Mouse (Mus musculus): Measurements from ENCODE around the gene Mfap5. TPM values are rescaled to one million over a fixed set of nuclear protein-coding genes. Genes with fewer than 3 reads are reported as not detected.
"Not testable (repeated sequence)": the region's sequence is repeated elsewhere in the genome, so short reads cannot be mapped to it uniquely, and the experiment has no call there.

The Mfap5 gene
- polyA plus RNA-seq (2016; fragmentation: Nextera tagmentation; extraction: Ambion mirVana): 0.51 and 0.75 TPM in 2 replicates

- WGBS: 86% methylated on average over 3 of the region's 3 CpGs
- H3K4me3 ChIP-seq (replicated peaks): no peak within 1 kb of the TSS
- no peaks in the 10 kb centered on the region for H3K9me3 ChIP-seq
- ATAC-seq (ENCODE audit: low FRiP score): no peak
- no peaks in the 10 kb centered on the region for H3K27me3 ChIP-seq
- no peak within 1 kb of the TSS for H3K9ac ChIP-seq
- no peaks in the 10 kb centered on the region for H3K4me1 ChIP-seq
- H3K36me3 ChIP-seq (replicated peaks): no peaks in the 10 kb centered on the region
- H3K4me2 ChIP-seq: no peak within 1 kb of the TSS
- no peak within 1 kb of the TSS for H3K27ac ChIP-seq
Measured at GRCm38 (mm10) chr6:122505545-122505944, at the start of gene Mfap5. TSS of gene Mfap5 (plus strand) at chr6:122505845.

- Histone ChIP-seq H3K9ac (no peak overlapping the region), H3K27me3 (no peaks in the 10 kb centered on the region), H3K27ac (no peak overlapping the region), H3K4me2 (no peak overlapping the region), H3K4me1 (no peaks in the 10 kb centered on the region), H3K4me3 (replicated peaks) (no peak overlapping the region), H3K36me3 (replicated peaks) (peaks cover 67% of the 10 kb centered on the region), H3K9me3 (no peaks in the 10 kb centered on the region)
- 92% methylated on average over 8 of the region's 8 CpGs for WGBS
- ATAC-seq (ENCODE audit: low FRiP score): no peak
Measured at GRCm38 (mm10) chr6:122458946-122459693, 46.5 kb upstream of the Mfap5 start.

- no peaks in the 10 kb centered on the region for H3K4me1 ChIP-seq
- no peak for ATAC-seq (ENCODE audit: low FRiP score)
- no peaks in the 10 kb centered on the region for H3K9me3 ChIP-seq
- H3K9ac ChIP-seq: no peak overlapping the region
- WGBS: 84% methylated on average over 3 of the region's 3 CpGs
- H3K27me3 ChIP-seq: no peaks in the 10 kb centered on the region
- H3K4me3 ChIP-seq (replicated peaks): no peak overlapping the region
- H3K27ac ChIP-seq: no peak overlapping the region
- H3K4me2 ChIP-seq: no peak overlapping the region
- H3K36me3 ChIP-seq (replicated peaks): peaks cover 79% of the 10 kb centered on the region
Measured at GRCm38 (mm10) chr6:122466092-122466713, 39.4 kb upstream of the Mfap5 start.

DNA sequence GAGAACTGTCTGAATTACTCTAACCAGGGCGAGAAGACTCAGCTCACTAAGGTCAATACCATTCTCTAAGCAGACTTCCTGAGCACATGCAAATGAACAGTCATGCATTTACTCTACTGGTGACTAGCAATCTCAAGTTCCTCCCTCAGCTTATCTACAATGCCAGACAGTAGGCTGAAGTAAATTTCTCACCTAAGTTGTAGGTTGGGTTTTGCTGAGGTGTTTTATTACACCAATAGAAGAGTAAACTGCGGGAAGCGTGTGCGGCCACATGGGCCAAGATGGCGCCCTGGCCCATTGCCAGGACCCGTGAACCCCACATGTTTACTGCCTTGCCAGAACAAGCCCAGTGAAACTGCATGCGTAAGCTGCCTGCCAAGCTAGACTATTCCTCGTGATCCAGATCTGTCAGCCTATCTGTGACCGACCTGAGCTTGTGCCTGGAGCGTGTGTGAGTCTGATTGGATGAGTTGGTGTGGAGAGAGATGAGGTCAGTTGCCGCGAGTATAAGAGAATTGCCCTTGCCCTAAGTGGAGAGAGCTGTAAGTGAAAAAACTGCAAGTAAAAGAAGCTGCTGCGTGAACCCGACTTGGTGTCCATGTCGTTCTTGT, 36.5 kb upstream of the Mfap5 start:
- no peak for ATAC-seq (ENCODE audit: low FRiP score)
- WGBS: 93% methylated on average over 15 of the region's 15 CpGs
- H3K27me3 ChIP-seq: no peaks in the 10 kb centered on the region

DNA sequence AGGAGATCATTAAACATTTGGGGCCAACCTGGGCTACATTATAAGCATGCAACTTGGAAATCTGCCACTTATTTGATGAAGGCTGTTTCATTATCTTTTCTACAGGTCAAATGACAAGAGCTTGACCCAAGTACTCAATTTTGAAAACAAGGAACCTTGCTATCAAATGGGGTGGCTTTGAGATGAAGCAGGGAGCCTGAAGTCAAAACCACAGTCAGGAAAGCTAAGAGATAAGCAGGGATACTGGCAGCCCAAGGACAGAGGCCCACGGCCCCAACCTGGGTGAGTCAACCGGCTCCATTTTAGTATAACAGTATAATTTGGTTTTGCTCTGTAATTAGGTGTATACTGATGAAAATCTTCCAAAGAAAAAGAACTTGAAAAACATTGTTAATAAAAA, 35.4 kb upstream of the Mfap5 start:
- no peak overlapping the region for H3K27ac ChIP-seq
- no peak overlapping the region for H3K4me2 ChIP-seq
- peaks cover 67% of the 10 kb centered on the region for H3K36me3 ChIP-seq (replicated peaks)
- no peak for ATAC-seq (ENCODE audit: low FRiP score)
- no peaks in the 10 kb centered on the region for H3K4me1 ChIP-seq
- WGBS: 98% methylated on average over 2 of the region's 2 CpGs
- no peaks in the 10 kb centered on the region for H3K27me3 ChIP-seq
- no peak overlapping the region for H3K9ac ChIP-seq
- H3K4me3 ChIP-seq (replicated peaks): no peak overlapping the region
- H3K9me3 ChIP-seq: no peaks in the 10 kb centered on the region

More for the DNA sequence above, 36.5 kb upstream of the Mfap5 start:
- Histone ChIP-seq H3K9ac (no peak overlapping the region), H3K4me2 (no peak overlapping the region), H3K4me1 (no peaks in the 10 kb centered on the region), H3K4me3 (replicated peaks) (no peak overlapping the region), H3K9me3 (no peaks in the 10 kb centered on the region), H3K36me3 (replicated peaks) (peaks cover 72% of the 10 kb centered on the region), H3K27ac (no peak overlapping the region)

DNA sequence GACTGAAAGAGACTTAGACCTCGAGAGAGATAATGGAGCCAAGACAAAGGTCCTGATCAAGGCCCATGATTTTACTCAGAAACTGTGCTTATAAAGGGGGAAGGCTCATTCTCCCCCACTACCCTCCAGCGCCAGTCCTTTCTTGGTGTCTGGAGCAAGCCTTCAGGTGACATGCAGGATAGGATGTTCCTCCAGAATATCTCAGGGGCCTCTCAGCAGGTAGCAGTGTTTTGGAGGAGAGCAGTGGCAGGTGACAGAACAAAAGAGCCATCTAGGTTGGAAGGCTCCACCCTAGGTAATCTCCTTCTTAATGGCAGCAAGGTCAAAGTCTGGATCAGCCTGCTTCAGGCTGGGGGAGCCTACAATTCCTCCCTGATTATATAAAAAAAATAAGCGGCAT, 34.2 kb upstream of the Mfap5 start:
- H3K36me3 ChIP-seq (replicated peaks): peaks cover 55% of the 10 kb centered on the region
- H3K4me2 ChIP-seq; H3K4me3 ChIP-seq (replicated peaks); ATAC-seq (ENCODE audit: low FRiP score); H3K9ac ChIP-seq; H3K27ac ChIP-seq; H3K4me1 ChIP-seq; H3K27me3 ChIP-seq; H3K9me3 ChIP-seq: not testable (repeated sequence)
- 90% methylated on average over 3 of the region's 3 CpGs for WGBS

DNA sequence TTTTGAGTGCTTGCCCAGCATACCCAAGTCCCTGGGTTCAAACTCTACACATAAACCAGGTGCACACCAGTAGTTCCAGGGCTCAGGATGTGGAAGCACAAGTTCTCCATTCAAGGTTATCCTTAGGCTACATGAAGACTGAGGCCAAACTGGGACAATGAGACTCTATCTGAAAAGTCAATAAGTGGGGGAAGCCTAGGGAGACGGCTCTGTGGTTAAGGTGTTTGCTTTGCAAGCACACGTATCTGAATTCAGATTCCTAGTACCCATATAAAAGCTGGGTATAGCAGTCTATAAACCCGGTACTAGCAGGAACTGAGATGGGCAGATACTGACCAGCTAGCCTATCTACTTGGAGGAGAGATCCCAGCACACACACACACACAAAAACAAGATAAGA, 27.6 kb upstream of the Mfap5 start:
- no peaks in the 10 kb centered on the region for H3K27me3 ChIP-seq
- H3K9me3 ChIP-seq: no peaks in the 10 kb centered on the region
- no peak overlapping the region for H3K4me3 ChIP-seq (replicated peaks)
- peaks cover 3% of the 10 kb centered on the region; the same call in 1 of the 2 replicates for H3K4me1 ChIP-seq
- H3K9ac ChIP-seq: no peak overlapping the region
- no peak for ATAC-seq (ENCODE audit: low FRiP score)
- no peak overlapping the region for H3K27ac ChIP-seq
- no peak overlapping the region for H3K4me2 ChIP-seq
- no peaks in the 10 kb centered on the region for H3K36me3 ChIP-seq (replicated peaks)
- 83% methylated on average over 3 of the region's 3 CpGs for WGBS

- Histone ChIP-seq H3K27me3 (no peaks in the 10 kb centered on the region), H3K9ac (peak overlapping the region; percentile 87), H3K4me2 (peak overlapping the region; percentile 48), H3K9me3 (no peaks in the 10 kb centered on the region), H3K27ac (peak overlapping the region; percentile 92), H3K4me3 (replicated peaks) (peak overlapping the region; percentile 76), H3K4me1 (peaks cover 16% of the 10 kb centered on the region), H3K36me3 (replicated peaks) (no peaks in the 10 kb centered on the region)
- WGBS: 3% methylated on average over 21 of the region's 91 CpGs
- peak; percentile 66 for ATAC-seq (ENCODE audit: low FRiP score)
Measured at GRCm38 (mm10) chr6:122485401-122486296, 20.0 kb upstream of the Mfap5 start.

GRCm38 (mm10) chr6:122486297-122487117, 19.1 kb upstream of the Mfap5 start:
- H3K27ac ChIP-seq: peak overlapping the region; percentile 92
- peak overlapping the region; percentile 48 for H3K4me2 ChIP-seq
- ATAC-seq (ENCODE audit: low FRiP score): peak; percentile 91
- H3K4me1 ChIP-seq: peaks cover 23% of the 10 kb centered on the region
- H3K27me3 ChIP-seq: no peaks in the 10 kb centered on the region
- peak overlapping the region; percentile 76 for H3K4me3 ChIP-seq (replicated peaks)
- H3K9ac ChIP-seq: peak overlapping the region; percentile 87
- H3K36me3 ChIP-seq (replicated peaks): no peaks in the 10 kb centered on the region
- no peaks in the 10 kb centered on the region for H3K9me3 ChIP-seq
- 1% methylated on average over 89 of the region's 111 CpGs for WGBS

DNA sequence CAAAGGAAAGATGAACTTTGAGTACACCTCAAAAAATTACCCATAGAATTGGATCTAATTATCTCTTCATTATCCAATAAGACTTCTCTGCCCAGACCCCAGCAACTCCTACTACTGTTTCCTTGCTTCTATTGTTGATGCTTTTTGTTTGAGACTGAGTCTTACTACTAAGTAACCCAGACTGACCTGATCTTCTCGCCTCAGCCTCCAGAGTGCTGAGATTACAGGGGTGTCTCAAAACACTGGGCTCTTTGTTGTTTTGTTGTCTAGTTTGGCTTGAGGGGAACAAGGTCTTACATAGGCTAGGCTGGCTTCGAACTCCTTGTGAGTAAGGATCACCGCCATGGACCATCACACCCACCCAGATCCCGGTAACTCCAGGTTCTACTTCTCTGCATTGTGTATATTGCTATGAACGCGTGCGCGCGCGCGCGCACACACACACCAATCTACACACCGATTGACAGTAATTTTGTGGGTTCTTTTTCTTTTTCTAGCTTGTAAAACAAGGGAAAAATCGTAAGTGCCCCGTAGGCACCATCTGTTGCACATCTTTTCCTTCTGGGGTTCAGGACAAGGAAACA, 14.6 kb upstream of the Mfap5 start:
- Histone ChIP-seq H3K4me3 (replicated peaks) (peak overlapping the region; percentile 34), H3K27me3 (no peaks in the 10 kb centered on the region), H3K4me2 (peak overlapping the region; percentile 53), H3K4me1 (peaks cover 44% of the 10 kb centered on the region), H3K36me3 (replicated peaks) (no peaks in the 10 kb centered on the region), H3K9me3 (no peaks in the 10 kb centered on the region), H3K9ac (peak overlapping the region; percentile 31), H3K27ac (peak overlapping the region; percentile 89)
- WGBS: 27% methylated on average over 15 of the region's 15 CpGs
- ATAC-seq (ENCODE audit: low FRiP score): no peak

DNA sequence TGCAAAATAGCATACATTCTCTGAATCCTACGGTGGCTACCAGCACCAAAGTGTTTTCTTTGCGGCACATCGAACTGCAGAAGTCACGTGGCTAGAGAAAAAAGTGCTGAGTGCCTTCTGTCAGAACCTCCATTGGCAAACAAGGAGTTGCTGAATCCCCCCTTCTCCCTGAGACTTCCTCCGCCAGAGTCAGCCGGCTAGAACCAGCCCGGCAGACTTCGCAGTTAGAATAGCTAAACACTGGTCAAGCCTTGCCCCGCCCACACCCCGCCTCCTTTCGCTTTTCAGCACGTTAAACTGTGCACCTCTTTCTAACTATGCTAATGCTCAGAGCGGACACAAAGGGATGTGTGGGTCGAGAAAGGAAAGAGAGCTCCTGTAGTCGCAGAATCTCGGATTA, 14.1 kb upstream of the Mfap5 start:
- ATAC-seq (ENCODE audit: low FRiP score): peak; percentile 87
- H3K4me1 ChIP-seq: peaks cover 48% of the 10 kb centered on the region
- under 1% methylated on average over 16 of the region's 16 CpGs for WGBS

More for the DNA sequence above, 14.1 kb upstream of the Mfap5 start:
- peak overlapping the region; percentile 34 for H3K4me3 ChIP-seq (replicated peaks)
- peak overlapping the region; percentile 53 for H3K4me2 ChIP-seq
- H3K9ac ChIP-seq: peak overlapping the region; percentile 31
- peak overlapping the region; percentile 89 for H3K27ac ChIP-seq
- H3K27me3 ChIP-seq: no peaks in the 10 kb centered on the region
- H3K9me3 ChIP-seq: no peaks in the 10 kb centered on the region
- H3K36me3 ChIP-seq (replicated peaks): no peaks in the 10 kb centered on the region
